Mouse (Mus musculus) spleen, embryonic (tissue): ENCODE data around the gene Ppil1.

Experiments
- CTCF ChIA-PET: fragments of 350-600 bp; sonication (Branson Sonifier 250); formaldehyde crosslinking; loops from one replicate; lab custom pipeline; 2022; lab: Charles Lee

Ppil1 gene

GRCm38 (mm10) chr17:29263840-29264633, at the start of gene Ppil1:
TSS of gene Ppil1 (minus strand) at chr17:29264186.
- CTCF ChIA-PET: interaction anchor here (1.7 kb wide), 1 partner anchor 41 kb away, joined by 3 read pairs; no protein-coding TSS in a partner anchor

GRCm38 (mm10) chr17:29313300-29313699, 49.3 kb upstream of the Ppil1 start:
- CTCF ChIA-PET: no interaction called here

GRCm38 (mm10) chr17:29312082-29312481, 48.1 kb upstream of the Ppil1 start:
- CTCF ChIA-PET: no interaction called here

- CTCF ChIA-PET: interaction anchor here (0.6 kb wide), 1 partner anchor 36 kb away, joined by 3 read pairs; no protein-coding TSS in a partner anchor
Measured at GRCm38 (mm10) chr17:29311602-29312001, 47.6 kb upstream of the Ppil1 start.

DNA sequence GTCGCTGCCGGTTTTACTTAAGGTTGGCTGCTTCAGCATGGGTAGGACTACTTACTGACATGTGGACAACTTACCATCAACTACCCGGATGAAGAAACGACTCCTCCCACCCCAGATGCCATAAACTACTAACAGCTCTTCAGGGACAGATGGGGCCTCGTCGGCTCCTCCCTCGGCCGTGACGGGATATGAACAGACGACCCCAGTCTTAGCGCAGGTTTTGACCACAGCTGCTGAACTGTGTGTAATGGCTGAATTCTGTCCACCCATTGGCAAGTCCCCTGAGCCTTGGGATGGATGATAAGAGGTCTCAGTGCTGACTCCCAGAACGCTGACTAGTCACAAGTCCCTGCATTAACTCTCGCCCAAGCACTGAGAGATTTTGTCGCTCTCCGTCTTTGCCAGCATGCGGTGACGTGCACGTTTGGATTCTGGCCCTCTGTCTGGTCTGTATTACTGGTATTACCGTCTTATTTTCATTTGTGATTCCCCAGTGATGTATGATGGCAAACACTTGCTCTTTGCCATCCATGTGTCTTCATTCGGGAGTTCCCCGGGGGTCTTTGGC, 46.2 kb upstream of the Ppil1 start:
- CTCF ChIA-PET: interaction anchor here (0.6 kb wide), 1 partner anchor 14 kb away, joined by 3 read pairs; no protein-coding TSS in a partner anchor

DNA sequence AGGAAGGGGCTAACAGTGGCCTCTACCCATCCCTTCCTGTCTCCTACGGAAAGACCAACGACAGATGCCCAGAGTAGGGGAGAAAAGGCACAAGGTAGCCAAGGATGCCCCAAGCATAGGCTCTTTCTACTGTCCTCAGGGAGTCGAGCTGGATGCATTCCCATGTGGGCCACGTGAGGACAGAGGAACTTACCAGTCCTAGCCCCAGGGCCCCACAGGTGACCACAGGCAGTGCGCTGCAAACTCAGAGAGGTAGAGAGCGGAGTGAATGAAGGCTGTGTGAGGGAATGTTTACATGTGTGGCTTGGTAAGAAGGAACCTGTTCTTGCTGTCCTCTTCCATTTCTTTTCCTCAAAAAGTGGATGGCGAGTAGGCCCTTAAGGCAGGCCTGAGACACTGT, 41.9 kb upstream of the Ppil1 start:
- CTCF ChIA-PET: interaction anchor here (1.6 kb wide), 1 partner anchor 41 kb away, joined by 3 read pairs; the partner anchor contains the start of gene Ppil1

DNA sequence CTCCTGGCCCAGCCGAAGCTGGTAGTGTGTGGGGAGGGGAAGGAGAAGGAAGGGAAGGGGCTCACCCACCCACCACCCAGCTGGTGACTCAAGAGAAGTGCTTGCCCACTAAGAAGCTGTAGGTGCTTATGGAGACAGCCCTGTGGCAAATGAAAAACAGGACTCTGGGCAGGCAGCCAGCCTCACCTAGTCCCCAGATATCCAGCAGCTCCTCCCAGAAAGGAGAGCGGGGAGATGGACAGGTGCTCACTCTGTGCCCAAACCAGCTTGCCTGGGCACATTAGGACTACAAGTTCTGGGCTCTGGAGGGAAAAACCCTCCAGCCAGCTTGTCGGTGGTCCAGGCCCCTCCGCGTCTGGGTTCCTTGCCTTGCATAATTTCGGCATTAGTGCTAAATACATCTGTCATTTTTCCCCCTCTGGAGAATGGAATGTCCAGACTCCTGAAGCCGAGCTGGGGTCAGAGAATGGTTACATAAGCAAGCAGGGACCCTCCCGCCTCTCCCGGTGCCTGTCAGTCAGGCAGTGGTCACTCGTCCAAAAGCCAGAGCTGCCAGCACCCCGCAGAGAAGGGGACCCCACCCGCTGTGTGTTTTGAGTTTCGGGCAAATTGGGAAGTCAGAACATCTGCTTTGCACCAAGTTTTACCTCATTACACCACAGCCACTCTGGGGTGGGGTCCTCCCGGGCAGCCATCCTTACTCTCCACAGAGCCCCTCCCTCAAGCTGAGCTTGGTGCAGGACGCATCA, 41.2 kb upstream of the Ppil1 start:
- CTCF ChIA-PET: interaction anchor here (1.4 to 1.6 kb wide), 2 partner anchors 8 to 41 kb away, joined by 3 to 4 read pairs; partner anchors contain the start of gene Ppil1

DNA sequence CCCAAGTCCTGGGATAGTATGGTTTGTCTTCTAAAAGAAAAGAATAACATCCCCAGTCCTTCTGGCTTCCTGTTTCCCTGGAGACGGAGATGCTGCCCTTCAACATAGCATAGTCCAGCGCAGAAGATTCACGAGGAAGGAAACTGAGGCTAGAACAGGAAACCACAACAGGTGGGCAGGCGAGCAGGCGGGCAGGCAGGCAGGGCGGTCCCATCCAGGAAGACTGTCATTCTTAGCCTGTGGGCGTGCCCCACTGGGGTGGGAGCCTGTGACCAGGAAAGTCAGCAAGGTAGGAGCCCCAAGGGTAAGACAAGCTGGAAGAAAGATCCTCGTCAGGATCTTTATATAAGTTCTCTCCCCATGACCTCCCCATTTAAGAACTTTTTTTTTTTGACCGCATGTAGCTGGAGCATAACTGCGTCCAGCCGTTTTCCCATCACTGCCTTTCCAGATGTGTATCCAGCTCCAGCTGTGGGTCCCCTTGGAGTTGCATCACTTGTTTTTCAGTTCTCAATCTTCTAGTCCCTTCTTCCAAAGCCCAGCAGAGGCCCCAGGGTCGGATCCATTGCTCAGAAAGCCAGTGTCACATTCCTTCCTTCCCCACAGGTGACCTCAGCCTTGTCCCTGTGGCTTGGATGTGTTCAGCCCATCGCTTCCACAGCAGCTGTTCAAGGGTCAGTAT, 40.5 kb upstream of the Ppil1 start:
- CTCF ChIA-PET: interaction anchor here (1.4 to 1.6 kb wide), 2 partner anchors 8 to 40 kb away, joined by 3 to 4 read pairs; partner anchors contain the start of gene Ppil1

DNA sequence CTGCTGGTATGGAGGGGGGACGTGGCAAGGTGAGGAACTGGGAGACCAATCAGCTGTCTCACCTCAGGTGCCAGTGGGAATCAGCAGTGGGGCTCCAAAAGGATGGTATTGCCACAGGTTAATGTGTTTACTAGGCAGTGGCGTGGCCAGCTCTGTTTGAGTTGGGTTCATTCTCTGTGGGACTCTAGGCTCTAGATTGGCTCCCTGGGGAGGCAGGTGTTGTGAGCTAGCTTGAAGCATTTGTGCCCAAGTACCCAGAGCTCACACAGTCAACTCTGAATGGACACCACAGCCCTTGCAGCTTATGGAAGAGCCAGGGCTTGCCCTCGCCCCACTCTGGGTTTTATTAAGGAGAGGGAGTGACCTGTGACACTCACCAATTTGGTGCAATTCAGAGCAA, 39.9 kb upstream of the Ppil1 start:
- CTCF ChIA-PET: interaction anchor here (1.4 kb wide), 1 partner anchor 9 kb away, joined by 4 read pairs; no protein-coding TSS in a partner anchor

DNA sequence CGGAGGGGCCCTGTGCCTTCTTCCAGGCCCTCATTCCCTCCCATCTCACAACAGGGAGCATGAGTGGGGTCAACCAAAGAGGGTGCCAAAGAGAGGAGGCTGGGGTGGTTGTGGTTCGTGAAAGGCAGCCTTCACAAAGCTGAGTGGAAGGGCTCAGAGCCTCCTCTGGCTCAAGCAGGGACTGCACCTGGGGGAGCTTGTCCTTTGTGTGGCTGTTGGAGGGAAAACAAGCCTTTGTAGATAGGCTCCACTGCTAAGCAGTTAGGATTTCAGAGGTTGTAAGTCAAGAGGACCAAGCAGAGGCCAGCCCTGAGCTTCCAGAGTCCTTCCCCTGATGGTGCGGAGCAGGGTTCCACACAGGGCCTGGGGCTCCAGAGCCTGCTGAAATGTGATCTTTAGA, 39.1 kb upstream of the Ppil1 start:
- CTCF ChIA-PET: no interaction called here

DNA sequence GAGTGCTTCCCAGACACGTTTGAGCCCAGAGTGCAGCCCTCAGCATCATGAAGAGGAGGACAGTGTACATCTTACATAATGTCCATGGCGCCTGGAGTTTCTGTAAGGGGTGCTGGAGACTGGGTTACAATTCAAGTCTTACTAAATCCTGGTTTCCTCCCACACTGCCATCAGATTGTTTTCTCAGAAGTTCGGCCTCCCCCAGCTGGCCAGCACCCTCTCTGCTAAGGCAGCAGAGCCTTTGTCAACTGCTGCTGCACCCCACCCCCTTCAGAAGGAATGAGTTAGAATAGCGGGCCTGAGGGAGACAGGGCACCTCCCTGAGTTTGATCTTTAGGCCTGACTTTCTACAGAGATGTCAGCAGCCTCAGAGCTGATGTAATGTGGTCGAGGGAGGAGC, 38.2 kb upstream of the Ppil1 start:
- CTCF ChIA-PET: no interaction called here

- CTCF ChIA-PET: interaction anchor here (0.6 kb wide), 1 partner anchor 39 kb away, joined by 4 read pairs; no protein-coding TSS in a partner anchor
Measured at GRCm38 (mm10) chr17:29301421-29301820, 37.4 kb upstream of the Ppil1 start.

DNA sequence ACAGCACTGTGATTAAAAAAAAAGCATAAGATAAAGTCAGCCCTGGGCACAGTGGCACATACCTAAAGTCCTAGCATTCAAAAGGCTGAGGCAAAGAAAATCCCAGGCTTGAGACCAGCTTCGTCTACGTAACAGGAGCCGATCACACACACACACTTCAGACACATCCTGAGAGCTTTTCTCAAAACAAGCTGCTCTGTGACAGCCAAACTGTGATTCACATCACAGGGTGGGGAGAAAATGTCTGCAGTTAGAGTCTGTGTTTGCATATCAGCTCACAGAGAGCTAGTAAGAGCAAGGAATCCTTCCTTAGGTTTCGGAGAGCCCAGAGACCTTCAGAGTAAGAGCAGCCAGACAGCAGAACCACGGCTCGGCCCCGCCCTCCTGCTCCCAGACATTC, 36.9 kb upstream of the Ppil1 start:
- CTCF ChIA-PET: no interaction called here

DNA sequence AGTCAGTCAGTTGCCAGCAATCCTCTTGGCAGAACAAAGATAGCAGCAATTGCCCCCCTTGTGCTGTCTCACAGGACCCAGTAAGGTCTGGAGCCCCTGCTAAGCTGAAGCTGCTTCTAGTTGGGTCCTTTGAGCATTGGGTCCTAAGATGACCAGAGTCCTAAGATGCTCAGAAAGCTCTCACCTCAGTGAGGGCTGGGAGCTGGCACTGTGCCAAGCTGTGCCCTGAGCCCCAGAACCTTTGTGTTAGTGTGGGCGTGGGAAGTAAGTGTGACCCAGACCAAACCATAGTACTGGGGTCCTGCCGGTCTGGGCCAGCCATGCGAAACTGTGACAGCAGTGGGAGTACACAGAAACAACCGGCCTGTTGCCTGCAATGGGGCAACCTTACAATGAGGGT, 35.3 kb upstream of the Ppil1 start:
- CTCF ChIA-PET: no interaction called here

DNA sequence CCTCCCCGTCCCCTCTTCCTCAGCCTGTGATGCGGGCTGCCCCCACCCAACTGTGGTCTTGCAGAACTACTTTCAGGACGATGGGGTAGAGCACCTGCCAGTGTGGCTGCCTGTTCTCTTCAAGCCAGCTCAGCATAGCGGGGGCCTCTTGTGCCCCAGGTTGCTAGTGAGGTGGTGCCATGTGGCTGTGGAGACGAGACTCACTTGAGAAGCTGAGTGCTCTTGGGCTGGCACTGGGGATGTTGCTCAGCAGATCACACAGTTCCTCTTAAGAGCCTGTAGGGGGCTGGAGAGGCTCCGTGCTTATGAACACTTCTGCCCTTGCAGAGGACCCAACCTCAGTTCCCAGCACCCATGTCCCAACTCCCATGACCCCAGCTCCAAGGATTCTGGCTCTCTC, 33.8 kb upstream of the Ppil1 start:
- CTCF ChIA-PET: no interaction called here

GRCm38 (mm10) chr17:29297321-29297720, 33.3 kb upstream of the Ppil1 start:
- CTCF ChIA-PET: no interaction called here

DNA sequence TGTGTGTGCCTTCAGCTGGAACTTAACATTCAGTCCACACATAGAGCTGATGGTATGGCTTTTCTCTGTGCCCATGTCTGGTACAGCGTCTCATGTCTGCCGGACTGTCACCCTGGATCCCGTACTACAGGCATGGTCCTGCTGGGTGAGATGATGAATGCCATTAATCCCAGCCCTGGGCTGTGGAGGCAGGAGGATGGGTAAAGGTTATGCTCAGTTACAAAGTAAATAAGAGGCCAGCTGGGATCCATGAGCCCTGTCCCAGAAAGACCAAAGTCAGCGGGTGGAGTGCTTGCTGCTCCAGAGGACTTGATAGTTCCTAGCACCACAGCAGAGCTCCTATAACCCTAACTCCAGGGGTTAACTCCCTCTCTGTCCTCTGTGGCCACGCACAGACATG, 31.8 kb upstream of the Ppil1 start:
- CTCF ChIA-PET: no interaction called here

DNA sequence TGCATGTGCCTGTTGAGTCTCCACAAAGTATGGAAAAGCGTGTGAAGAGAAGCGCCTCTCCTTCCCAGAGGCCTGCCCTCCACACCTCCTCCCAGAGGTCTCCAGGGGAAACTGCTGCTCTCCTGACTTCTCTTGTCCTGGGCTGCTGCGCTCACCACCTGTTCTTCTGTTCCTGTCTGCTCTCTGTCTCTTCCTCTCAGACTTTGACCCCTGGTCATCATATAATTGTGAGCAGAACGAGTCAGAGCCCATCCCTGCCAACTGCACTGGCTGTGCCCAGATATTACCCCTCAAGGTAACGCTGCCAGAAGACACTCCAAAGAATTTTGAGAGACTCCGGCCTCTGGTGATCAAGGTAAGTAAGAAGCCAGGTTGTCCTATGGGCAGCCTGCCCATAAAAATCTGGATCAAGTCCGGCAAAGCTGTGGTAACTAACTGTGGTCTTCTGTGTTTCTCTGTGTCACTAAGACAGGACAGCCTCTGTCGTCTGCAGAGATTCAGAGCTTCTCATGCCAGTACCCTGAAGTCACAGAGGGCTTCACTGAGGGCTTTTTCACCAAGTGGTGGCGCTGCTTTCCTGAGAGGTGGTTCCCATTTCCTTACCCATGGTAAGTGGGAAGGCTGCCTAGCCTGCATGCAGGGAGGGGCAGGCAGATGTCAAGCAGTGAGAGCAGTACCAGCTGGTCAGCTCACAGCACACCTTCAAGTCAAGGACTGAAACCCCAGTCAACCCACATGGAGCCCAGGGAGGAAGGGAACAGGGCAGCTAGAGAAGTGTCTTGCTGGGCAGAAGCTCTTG, 30.0 kb upstream of the Ppil1 start:
- CTCF ChIA-PET: interaction anchor here (0.6 kb wide), 1 partner anchor 202 kb away, joined by 5 read pairs; no protein-coding TSS in a partner anchor

DNA sequence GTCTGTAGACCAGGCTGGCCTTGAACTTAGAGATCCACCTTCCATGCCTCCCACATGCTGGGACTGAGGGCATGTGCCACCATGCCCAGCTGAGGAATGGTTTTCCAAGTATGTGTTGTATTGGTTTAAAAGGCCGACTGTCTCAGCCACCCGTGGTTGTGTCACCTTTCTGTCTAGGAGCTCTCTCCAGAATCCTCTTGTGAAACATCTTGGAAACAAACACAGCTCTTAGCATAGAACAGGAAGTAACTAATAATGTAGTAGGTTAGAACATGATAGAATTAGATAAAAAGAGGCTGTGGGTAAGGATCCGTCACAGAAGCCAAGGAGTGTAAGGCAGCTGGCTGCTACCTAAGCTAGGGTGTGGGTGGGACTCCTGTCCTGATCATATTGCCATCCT, 29.0 kb upstream of the Ppil1 start:
- CTCF ChIA-PET: interaction anchor here (0.6 to 1.0 kb wide), 3 partner anchors 47 to 397 kb away, joined by 3 to 5 read pairs (median 4); no protein-coding TSS in a partner anchor

GRCm38 (mm10) chr17:29291793-29292192, 27.8 kb upstream of the Ppil1 start:
- CTCF ChIA-PET: interaction anchor here (0.7 kb wide), 1 partner anchor 819 kb away, joined by 4 read pairs; no protein-coding TSS in a partner anchor
